Mouse (Mus musculus): ENCODE measurements at regions not wholly inside any gene's neighbourhood (a gene's known extent, or its start where the extent isn't known, plus 50 kb on each side); places are given as distances from the start of the nearest gene placed in this dataset.
A peak's percentile ranks its signal among the peaks of the same experiment; 100 is the strongest.

DNA sequence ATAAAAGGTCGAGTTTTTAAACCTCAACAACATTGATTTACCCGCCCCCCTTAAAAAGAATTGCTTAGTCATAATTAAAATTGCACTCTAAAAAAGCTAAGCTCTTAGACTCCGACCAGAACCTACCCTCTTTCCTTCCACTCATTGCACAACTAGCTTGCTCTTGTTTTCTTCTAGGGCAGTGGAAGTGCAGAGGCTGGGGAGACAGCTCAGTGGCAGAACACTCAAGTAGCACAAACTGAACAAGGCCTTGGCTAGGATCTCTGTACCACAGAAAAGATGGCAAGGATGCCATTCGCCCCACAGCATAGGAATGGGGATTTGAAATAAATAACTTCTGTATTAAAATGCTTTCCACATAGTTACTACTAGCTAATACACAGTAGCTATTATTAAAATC lies 253.8 kb upstream of the Tbl1xr1 start:
- Histone ChIP-seq H3K9me3 (ENCODE audit: control insufficient read depth, low read length) (no peaks in the 10 kb centered on the region), H3K27me3 (replicated peaks; ENCODE audit: control insufficient read depth, insufficient read depth, low read length) (no peaks in the 10 kb centered on the region), H3K4me2 (ENCODE audit: low read length) (no peak overlapping the region), H3K36me3 (ENCODE audit: control insufficient read depth, insufficient read depth) (no peaks in the 10 kb centered on the region), H3K27ac (ENCODE audit: low read length) (no peak overlapping the region), H3K4me3 (replicated peaks; ENCODE audit: low read length) (no peak overlapping the region), H3K4me1 (replicated peaks; ENCODE audit: control insufficient read depth, insufficient read depth, low read length) (peaks cover 6% of the 10 kb centered on the region; the same call in 1 of the 2 replicates), H3K9ac (replicated peaks; ENCODE audit: low read depth, low read length) (no peak overlapping the region)
- no peak for ATAC-seq
- 69% methylated on average over 4 of the region's 4 CpGs for WGBS

DNA sequence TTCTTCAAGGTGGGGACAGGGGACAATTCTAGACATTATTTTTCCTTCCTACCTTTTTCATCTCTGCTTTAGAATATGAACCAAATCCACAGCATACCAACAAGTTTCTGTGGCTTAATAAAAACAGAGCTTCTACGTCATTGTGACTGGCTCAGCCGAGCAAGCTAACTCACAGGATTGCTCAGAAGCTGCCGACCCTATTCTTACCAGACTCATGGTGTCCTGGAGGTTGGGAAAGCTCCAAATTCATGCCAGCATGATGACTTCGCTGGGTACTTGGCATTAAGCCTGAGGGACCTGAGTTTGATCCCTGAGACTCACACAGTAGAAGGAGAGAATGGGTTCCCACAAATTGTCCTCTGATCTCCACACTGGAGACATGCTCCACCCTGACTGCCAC lies 253.1 kb upstream of the Tbl1xr1 start:
- Histone ChIP-seq H3K4me1 (replicated peaks; ENCODE audit: control insufficient read depth, insufficient read depth, low read length) (peaks cover 6% of the 10 kb centered on the region; the same call in 1 of the 2 replicates), H3K9ac (replicated peaks; ENCODE audit: low read depth, low read length) (no peak overlapping the region), H3K27me3 (replicated peaks; ENCODE audit: control insufficient read depth, insufficient read depth, low read length) (no peaks in the 10 kb centered on the region), H3K36me3 (ENCODE audit: control insufficient read depth, insufficient read depth) (no peaks in the 10 kb centered on the region), H3K9me3 (ENCODE audit: control insufficient read depth, low read length) (no peaks in the 10 kb centered on the region), H3K27ac (ENCODE audit: low read length) (no peak overlapping the region), H3K4me3 (replicated peaks; ENCODE audit: low read length) (no peak overlapping the region), H3K4me2 (ENCODE audit: low read length) (no peak overlapping the region)
- 0 out of 2 replicates have a peak, but pooled peaks have one; percentile 4 for ATAC-seq
- WGBS = 35% methylated on average over 4 of the region's 4 CpGs

DNA sequence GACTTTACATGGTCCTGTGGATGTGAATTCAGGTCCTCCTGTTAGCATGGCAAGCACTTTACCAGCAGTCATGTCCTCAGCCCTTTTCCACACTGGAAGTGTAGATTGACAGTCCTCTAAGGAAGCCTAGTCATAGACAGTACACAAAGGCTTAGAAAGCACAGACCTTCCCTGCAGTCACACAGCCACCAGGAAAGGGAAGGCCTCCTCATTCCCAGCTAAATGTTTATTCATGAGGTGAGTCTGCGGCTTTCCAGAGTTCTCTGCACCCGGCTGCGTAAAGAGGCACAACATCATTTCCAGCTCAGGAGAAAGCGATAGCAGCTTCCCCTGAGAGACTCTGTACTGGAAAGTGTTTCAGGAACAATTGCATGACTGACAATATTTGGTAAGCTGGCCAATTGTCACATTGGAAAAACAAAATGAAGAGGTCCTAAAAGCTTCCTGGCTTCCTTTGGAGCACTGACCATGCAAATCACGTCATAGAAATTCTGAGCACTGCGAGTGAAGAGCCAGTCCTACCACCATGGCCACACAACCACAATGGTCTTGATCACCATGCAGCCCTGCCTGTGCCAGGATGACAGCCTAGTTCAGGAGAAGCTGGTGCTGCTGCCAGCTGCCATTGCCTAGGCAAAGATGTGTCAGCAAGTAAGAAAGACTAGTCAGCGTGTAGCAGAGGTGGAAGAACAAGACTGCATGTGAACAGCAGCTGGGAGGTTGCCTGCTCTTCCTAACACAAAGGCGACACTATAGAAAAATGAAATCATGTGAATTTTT lies 252.2 kb upstream of the Tbl1xr1 start:
- Histone ChIP-seq H3K27me3 (replicated peaks; ENCODE audit: control insufficient read depth, insufficient read depth, low read length) (no peaks in the 10 kb centered on the region), H3K9me3 (ENCODE audit: control insufficient read depth, low read length) (no peaks in the 10 kb centered on the region), H3K27ac (ENCODE audit: low read length) (no peak overlapping the region), H3K36me3 (ENCODE audit: control insufficient read depth, insufficient read depth) (no peaks in the 10 kb centered on the region), H3K4me1 (replicated peaks; ENCODE audit: control insufficient read depth, insufficient read depth, low read length) (peaks cover 6% of the 10 kb centered on the region; the same call in 1 of the 2 replicates), H3K4me2 (ENCODE audit: low read length) (no peak overlapping the region), H3K9ac (replicated peaks; ENCODE audit: low read depth, low read length) (no peak overlapping the region), H3K4me3 (replicated peaks; ENCODE audit: low read length) (no peak overlapping the region)
- ATAC-seq = peak; percentile 81
- 30% methylated on average over 8 of the region's 8 CpGs for whole genome bisulfite sequencing

DNA sequence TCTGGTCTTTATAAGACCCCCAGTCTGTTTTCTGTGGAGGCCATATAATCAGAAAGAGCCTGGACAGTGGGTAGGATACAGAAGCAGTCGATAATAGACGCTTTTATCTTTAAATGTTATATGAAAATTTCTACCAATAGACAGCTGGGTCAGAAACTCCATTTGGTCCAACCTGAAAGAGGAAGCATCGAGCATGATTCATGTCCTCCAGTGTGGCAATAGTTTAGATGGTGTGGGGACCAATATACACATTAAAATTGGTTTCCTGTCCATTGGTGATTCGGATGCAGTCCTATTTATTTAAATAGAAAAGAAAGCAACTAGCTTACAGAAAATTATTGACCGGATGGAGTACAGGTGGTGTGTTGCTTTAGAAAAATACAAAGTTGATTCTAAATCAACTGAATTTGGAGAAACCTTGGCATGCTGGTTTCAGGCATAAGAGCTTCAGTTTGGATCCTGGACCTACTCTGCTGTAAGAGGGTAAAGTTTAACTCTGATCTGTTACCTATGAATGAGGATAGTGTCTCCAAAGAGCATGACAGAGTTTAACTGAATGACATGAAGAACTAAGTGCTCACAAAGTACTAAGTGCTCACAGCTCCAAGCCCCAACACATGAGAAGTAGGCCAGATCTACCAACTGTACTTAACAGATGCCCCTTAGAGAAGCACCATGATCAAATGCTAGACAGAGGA lies 251.4 kb upstream of the Tbl1xr1 start:
- Histone ChIP-seq H3K27ac (ENCODE audit: low read length) (no peak overlapping the region), H3K4me1 (replicated peaks; ENCODE audit: control insufficient read depth, insufficient read depth, low read length) (peaks cover 6% of the 10 kb centered on the region; the same call in 1 of the 2 replicates), H3K9ac (replicated peaks; ENCODE audit: low read depth, low read length) (no peak overlapping the region), H3K36me3 (ENCODE audit: control insufficient read depth, insufficient read depth) (no peaks in the 10 kb centered on the region), H3K27me3 (replicated peaks; ENCODE audit: control insufficient read depth, insufficient read depth, low read length) (no peaks in the 10 kb centered on the region), H3K4me2 (ENCODE audit: low read length) (no peak overlapping the region), H3K4me3 (replicated peaks; ENCODE audit: low read length) (no peak overlapping the region), H3K9me3 (ENCODE audit: control insufficient read depth, low read length) (no peaks in the 10 kb centered on the region)
- no peak for ATAC-seq
- 92% methylated on average over 5 of the region's 5 CpGs for WGBS

DNA sequence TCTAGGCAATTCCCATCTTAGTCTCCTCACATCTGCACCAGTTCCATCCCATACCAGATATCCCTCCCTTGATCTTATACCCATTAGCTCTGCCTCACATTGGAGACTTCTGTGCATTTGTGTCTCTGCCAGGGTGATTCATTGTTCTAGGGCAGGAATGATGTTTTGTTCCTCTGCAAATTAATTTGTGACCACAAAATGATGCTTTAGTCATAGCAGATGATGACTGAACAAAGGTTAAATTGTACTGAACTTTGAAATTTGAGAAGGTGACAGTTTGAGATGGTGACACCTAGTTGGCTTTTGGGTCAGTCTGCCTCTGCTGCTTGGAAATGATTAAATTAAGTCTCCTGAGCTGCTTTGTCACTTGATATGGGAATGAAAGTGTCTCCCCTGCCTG lies 248.8 kb upstream of the Tbl1xr1 start:
- no peak overlapping the region for H3K9ac ChIP-seq (replicated peaks; ENCODE audit: low read depth, low read length)
- H3K4me1 ChIP-seq (replicated peaks; ENCODE audit: control insufficient read depth, insufficient read depth, low read length) = peaks cover 6% of the 10 kb centered on the region; the same call in 1 of the 2 replicates
- no peak overlapping the region for H3K27ac ChIP-seq (ENCODE audit: low read length)
- no peaks in the 10 kb centered on the region for H3K27me3 ChIP-seq (replicated peaks; ENCODE audit: control insufficient read depth, insufficient read depth, low read length)
- H3K9me3 ChIP-seq (ENCODE audit: control insufficient read depth, low read length) = no peaks in the 10 kb centered on the region
- no peaks in the 10 kb centered on the region for H3K36me3 ChIP-seq (ENCODE audit: control insufficient read depth, insufficient read depth)
- ATAC-seq = no peak
- H3K4me3 ChIP-seq (replicated peaks; ENCODE audit: low read length) = no peak overlapping the region
- H3K4me2 ChIP-seq (ENCODE audit: low read length) = no peak overlapping the region

DNA sequence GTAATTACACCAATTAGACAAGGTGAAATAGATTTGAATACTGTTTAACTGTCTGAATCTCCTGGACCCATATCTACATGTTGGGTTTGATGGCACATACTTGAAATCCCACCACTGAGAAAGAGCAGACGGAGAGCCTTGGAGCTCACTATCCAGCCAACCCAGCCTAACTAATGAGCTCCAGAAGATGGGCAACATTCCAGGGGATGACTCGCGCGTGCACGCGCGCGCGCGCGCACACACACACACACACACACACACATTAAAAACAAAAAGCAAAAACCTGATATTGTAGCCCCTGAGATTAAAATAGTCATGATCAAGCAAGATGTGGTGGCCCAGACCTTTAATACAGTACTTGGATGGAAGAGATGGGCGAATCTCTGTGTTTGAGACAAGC lies 243.3 kb upstream of the Tbl1xr1 start:
- Histone ChIP-seq H3K9me3 (ENCODE audit: control insufficient read depth, low read length) (no peaks in the 10 kb centered on the region), H3K27me3 (replicated peaks; ENCODE audit: control insufficient read depth, insufficient read depth, low read length) (no peaks in the 10 kb centered on the region), H3K27ac (ENCODE audit: low read length) (no peak overlapping the region), H3K9ac (replicated peaks; ENCODE audit: low read depth, low read length) (no peak overlapping the region), H3K4me1 (replicated peaks; ENCODE audit: control insufficient read depth, insufficient read depth, low read length) (no peaks in the 10 kb centered on the region), H3K4me3 (replicated peaks; ENCODE audit: low read length) (no peak overlapping the region), H3K36me3 (ENCODE audit: control insufficient read depth, insufficient read depth) (no peaks in the 10 kb centered on the region), H3K4me2 (ENCODE audit: low read length) (no peak overlapping the region)
- WGBS = 82% methylated on average over 12 of the region's 12 CpGs
- ATAC-seq = no peak

DNA sequence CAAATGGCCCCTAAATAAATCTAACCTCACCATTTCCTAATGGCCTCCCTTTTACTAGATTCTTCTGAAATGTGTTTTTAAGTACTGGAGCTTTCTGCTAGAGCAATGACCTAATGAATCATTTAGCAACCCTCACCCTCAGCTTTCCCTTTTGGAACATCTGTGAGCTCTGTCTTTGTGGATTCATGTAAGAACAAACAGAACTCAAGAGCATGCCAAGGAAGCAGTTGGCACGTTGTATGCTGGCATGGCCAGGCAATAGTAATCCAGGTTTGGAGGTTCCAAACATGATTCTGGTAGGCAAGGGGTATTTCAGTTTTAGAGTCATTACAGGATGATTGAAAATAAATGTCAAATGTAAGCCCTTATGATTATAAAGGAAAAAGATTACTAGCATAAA lies 240.9 kb upstream of the Tbl1xr1 start:
- WGBS = 45% methylated on average over 1 of the region's 1 CpGs
- Histone ChIP-seq H3K9ac (replicated peaks; ENCODE audit: low read depth, low read length) (no peak overlapping the region), H3K4me1 (replicated peaks; ENCODE audit: control insufficient read depth, insufficient read depth, low read length) (no peaks in the 10 kb centered on the region; the same call in 1 of the 2 replicates), H3K9me3 (ENCODE audit: control insufficient read depth, low read length) (no peaks in the 10 kb centered on the region), H3K4me3 (replicated peaks; ENCODE audit: low read length) (no peak overlapping the region), H3K4me2 (ENCODE audit: low read length) (no peak overlapping the region), H3K27ac (ENCODE audit: low read length) (no peak overlapping the region), H3K27me3 (replicated peaks; ENCODE audit: control insufficient read depth, insufficient read depth, low read length) (no peaks in the 10 kb centered on the region), H3K36me3 (ENCODE audit: control insufficient read depth, insufficient read depth) (no peaks in the 10 kb centered on the region)
- ATAC-seq = no peak

DNA sequence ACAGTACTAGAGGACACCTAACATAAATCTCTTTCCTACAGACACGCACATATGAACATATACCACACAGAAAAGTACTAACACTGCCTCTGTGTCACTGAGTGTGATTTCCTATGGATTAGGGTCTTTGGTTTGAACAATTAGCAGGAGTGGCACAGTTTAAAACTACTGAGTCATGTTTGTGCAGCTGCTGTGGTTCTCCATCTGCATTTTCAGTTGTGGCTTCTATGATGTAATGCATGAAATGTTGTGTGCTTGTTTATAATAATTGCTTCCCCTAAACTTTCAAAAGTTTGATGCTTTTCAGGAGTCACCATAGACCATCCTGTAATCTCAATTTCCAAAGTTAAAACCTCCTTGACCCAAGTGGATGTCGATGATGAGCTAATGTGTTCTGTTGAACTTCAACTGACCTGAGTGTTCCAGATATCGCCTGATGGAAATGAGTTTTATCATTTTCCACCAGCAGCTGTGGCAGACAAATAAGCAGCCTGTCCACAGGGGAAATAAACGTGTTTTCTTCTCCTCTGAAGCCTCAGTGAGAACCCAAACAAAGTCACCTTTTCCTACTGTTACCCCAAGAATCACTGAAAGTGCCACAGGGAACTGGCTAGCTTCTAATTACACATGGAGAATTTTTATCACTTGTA lies 239.0 kb upstream of the Tbl1xr1 start:
- Histone ChIP-seq H3K4me1 (replicated peaks; ENCODE audit: control insufficient read depth, insufficient read depth, low read length) (no peaks in the 10 kb centered on the region; the same call in 1 of the 2 replicates), H3K9me3 (ENCODE audit: control insufficient read depth, low read length) (no peaks in the 10 kb centered on the region), H3K27me3 (replicated peaks; ENCODE audit: control insufficient read depth, insufficient read depth, low read length) (no peaks in the 10 kb centered on the region), H3K36me3 (ENCODE audit: control insufficient read depth, insufficient read depth) (no peaks in the 10 kb centered on the region), H3K27ac (ENCODE audit: low read length) (no peak overlapping the region), H3K4me3 (replicated peaks; ENCODE audit: low read length) (no peak overlapping the region), H3K4me2 (ENCODE audit: low read length) (no peak overlapping the region), H3K9ac (replicated peaks; ENCODE audit: low read depth, low read length) (no peak overlapping the region)
- no peak for ATAC-seq
- WGBS = 80% methylated on average over 4 of the region's 4 CpGs

DNA sequence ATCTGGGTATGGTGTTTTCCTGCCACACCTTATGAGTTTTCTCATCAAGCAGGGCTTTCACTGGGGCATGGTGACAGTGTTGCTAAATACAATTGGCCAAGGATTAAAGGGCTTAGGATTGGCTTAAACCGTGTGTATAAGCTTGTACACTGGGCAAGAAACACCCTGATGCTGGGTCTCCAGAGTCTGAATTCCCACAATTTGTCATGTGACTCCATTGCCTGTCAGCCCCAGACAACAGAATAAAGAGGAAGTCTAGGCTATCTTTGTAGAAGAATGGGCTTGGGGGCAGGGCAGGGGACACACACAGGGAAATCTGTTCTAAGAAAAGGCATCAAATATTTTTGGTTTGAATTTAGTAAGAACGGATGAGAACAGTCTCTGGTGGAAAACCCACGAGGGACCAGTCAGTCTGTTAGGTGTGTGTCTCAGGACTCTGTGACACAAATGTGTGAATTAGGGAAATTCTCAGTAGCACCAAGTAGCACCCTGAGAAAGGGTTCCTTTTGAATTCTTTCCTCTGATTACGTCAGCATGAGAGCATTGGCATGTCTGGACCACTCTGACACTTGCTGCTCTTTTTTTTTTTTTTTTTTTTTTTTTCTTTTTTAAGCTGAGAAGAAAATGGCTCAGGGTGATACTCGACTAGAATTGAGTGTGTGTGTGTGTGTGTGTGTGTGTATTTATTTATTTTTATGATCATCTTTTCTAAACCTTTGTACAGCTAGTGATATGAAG lies 235.5 kb upstream of the Tbl1xr1 start:
- peak; percentile 68 for ATAC-seq

More for the DNA sequence above, 235.5 kb upstream of the Tbl1xr1 start:
- Histone ChIP-seq H3K9ac (replicated peaks; ENCODE audit: low read depth, low read length) (no peak overlapping the region), H3K27ac (ENCODE audit: low read length) (no peak overlapping the region), H3K4me3 (replicated peaks; ENCODE audit: low read length) (no peak overlapping the region), H3K4me2 (ENCODE audit: low read length) (no peak overlapping the region), H3K27me3 (replicated peaks; ENCODE audit: control insufficient read depth, insufficient read depth, low read length) (no peaks in the 10 kb centered on the region), H3K36me3 (ENCODE audit: control insufficient read depth, insufficient read depth) (no peaks in the 10 kb centered on the region), H3K9me3 (ENCODE audit: control insufficient read depth, low read length) (no peaks in the 10 kb centered on the region), H3K4me1 (replicated peaks; ENCODE audit: control insufficient read depth, insufficient read depth, low read length) (no peaks in the 10 kb centered on the region; the same call in 1 of the 2 replicates)
- WGBS = 26% methylated on average over 5 of the region's 5 CpGs
